Mouse (Mus musculus) kidney, adult 9 months (tissue): ENCODE measurements around the gene Dock9.
"Not testable (repeated sequence)": the region's sequence is repeated elsewhere in the genome, so short reads cannot be mapped to it uniquely, and the experiment has no call there.

Source experiments
- DNase-seq: peaks from one replicate; pipeline ENCODE4 v3.0.0; 2022

Gene Dock9

DNA sequence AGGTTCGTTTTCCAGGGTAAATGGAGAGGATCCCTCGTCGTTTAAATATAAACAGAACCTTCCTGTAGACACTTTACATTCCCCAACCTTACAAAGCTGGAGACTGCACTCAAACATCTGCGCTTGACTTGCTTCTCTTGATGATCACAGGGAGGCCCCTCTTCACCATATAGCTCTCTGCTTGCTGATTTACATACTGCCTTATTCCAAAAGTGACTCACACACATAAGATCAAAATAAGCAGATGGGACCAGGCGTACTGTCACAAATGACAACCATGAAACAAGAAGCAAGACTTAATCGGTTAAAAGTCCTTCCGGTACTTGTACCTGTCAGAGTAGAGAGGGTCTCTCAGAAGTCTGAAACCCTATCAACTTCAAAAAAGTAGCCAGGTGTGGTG lies 63.4 kb downstream of the Dock9 start:
- DNase-seq: no peak

DNA sequence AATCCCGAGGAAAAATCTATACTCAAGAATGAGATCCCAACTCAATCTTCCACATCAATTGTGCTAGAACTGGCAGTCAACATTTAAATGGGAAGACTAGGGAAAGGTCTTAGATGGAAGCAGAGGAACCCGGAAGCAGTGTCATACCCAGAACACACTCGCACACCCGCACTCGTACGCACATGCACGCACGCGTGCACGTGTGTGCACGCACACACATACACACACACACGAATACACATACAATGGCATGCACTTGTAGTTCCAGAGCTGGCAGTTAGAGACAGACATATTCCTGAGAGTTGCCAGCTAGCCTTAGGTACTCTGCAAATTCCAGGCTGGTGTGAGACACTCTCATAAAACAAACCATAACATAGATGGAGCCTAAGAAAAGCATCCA lies 63.9 kb downstream of the Dock9 start:
- DNase-seq: no peak

DNA sequence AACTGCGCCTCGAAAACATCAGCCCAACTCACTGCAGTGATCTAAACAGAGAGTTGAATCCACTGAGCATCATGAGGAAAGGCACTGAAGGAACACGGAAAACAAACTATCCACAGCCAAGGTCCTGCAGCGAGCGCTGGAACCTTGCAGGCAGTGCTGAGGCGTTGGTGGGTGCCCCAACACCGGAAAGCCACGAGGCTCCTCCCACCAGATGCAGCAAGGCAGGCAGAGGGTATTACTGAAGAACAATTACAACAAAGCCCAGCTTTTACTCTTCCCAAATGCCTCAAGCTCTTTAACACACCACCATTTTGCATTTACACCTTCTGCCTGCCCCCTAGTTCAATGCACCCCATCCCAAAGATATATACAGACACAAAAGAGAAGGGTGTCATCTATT lies 65.4 kb downstream of the Dock9 start:
- no peak for DNase-seq

DNA sequence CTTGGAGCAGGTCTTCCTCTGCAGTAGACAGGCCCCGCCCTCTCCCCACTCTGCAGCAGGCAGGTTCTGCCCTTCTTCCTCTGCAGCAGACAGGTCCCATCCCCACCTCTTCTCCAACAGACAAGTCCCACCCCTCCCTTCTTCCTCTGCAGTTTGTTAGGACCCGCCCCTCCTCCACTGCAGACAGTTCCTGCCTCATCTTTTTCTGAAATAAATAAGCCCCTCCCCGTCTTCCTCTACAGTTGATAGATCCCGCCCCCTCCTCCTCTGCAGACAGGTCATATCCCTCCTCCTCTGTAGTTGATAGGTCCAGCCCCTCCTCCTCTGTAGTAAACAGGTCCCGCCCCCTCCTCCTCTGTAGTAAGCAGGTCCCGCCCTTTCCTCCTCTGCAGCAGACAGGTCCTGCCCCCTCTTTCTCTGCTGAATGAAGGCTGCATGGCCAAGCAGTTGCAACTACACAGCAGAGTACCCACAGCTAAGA lies 65.9 kb downstream of the Dock9 start:
- no peak for DNase-seq

DNA sequence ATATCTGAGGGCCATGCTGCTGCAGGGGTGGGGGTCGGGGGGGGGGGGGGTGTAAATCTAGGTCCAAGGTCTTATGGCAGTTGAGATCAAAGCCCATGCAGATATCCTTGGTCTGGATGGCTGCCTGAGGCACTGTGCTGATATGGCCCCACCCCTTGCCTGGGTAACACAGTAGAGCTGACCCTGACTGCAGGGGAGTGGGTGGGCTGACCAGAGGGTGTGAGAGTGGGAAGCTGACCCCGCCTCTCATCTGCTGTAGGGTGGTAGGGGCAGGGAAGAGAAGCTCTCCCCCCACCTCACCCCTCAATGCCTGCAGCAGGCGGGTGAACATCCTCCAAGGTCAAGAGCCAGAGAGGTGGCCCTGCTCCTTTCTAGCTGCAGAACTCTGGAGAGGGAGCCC lies 66.7 kb downstream of the Dock9 start:
- no peak for DNase-seq

DNA sequence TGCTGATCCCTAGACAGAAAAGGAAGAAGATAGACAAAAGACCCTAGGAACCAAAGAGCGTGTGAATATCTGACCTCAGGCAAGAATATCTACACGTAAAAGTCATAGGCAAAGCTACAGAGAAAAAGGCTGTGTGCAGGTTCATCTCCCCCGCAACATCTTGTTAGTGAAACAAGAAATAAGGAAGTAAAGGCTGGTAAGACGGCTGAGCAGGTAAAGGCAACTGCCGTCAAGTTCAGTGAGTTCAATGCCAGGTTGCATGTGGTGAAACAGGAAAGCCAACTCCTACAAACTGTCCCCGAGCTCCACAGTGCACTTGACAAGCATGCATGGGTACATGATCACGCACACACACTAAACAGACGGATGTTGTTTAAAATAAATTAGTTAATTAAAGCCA lies 69.6 kb downstream of the Dock9 start:
- no peak for DNase-seq

DNA sequence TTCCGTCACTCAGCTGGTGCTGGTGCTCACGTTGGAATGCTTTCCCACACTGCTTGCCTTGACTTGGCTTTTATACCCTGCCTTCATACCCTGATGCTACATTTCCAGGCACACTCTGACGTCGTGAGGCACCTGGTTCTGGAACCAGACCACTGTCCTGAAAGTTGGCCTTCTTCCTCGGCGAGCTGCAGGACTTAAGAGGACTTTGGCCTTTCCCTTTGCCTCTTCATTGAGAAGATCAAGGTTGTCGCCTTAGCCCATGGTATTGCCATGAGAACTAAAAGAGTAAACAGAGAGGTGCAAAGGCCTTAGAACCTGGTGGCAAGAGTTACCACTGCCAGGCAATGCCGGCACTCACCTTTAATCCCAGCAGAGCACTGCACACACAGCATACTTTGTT lies 73.1 kb downstream of the Dock9 start:
- DNase-seq: peak; percentile 73

DNA sequence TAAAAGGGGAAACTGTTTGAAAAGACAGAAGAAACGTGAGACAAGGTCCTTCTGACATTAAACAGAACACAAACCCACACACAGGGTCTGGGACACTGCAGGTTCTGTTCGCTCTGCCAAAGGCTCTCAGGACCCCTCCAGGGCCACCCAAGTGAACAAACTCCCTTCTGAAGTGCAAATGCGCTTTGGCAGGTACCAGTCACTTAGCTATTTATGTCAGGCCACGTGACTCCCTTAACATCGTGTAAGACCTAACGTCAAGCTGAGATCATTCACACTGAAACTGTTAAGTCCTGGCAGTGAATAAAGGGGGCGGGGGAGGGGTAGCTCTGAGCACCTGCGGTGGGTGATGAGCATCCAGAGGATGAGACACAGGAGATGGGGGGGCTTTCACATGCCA lies 74.9 kb downstream of the Dock9 start:
- no peak for DNase-seq

DNA sequence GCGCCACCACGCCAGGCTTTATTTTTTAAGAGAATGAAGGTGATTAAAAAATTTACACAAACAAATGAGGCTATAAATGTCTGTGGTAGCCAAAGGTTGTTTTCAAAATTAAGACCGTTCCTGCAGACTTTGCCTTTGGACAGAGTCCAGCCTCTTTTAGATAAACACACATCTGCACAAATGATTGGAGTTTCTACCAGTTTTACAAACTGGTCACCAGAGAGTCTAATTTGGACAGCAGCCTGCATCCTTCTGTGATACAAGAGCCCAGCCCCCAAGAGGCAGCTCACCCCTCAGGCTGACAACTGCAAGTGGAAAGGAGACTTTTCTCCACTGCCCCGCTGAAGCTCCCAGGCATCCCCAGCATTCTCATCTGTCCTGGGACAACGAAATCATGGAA lies 76.2 kb downstream of the Dock9 start:
- DNase-seq: peak; percentile 56

DNA sequence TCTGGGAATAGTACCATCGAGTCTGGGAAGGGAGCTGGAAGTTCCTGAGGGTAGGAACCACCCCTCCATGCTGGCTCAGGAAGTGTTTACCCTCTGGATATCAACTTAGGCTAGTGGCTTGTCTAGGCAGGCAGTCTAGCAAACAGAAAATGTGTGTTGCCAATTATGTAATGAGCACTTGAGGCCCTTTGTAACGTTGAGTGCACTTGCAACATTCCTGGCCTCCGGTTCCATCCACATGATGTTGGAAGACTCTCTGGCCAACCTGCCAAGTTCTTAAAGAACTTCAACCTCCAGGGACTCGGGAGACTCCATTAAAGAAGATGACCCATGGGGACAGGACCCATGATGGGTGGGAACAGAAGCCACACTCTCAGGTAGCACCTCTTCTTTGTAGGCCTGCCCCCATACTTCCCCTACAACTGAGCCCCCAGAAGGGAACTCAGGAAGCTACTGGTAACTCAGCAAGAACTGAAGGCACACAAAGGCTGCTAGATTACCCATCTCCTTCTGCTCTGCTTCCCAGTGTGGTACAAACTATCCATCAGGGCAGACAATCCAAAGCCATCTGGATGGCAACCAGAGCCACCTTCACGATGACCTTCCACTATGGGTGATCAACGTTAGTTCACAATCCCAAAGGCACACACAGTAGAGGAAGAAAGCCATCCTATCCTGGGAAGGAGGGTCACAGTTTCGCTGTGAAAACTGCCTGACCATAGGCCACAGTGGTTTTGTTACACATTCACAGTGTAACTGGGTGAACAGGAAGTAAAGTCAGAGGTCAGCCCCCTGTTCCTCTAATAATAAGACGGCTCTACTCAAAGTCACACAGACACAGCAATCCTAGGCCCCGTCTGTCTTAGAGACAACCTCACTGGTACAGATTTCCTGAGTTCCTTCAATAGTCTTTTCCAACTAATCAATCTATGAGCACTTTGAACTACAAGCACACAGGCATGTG lies 77.7 kb downstream of the Dock9 start:
- peak; percentile 86 for DNase-seq

DNA sequence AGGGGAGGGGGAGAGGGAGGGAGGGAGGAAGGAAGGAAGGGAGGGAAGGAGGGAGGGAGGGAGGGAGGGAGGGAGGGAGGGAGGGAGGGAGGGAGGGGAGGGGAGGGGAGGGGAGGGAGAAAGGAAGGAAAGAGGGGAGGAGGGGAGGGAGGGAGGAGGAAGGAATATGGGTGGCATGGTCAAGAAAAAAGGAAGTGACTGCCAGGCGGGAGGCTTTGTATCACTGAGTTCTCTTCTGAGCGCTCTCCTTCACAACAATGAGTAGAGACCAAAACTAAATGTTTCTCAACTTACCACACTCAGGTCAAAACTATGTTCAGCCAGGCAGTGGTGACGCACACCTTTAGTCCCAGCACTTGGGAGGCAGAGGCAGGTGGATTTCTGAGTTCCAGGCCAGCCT lies 82.8 kb downstream of the Dock9 start:
- not testable (repeated sequence) for DNase-seq

DNA sequence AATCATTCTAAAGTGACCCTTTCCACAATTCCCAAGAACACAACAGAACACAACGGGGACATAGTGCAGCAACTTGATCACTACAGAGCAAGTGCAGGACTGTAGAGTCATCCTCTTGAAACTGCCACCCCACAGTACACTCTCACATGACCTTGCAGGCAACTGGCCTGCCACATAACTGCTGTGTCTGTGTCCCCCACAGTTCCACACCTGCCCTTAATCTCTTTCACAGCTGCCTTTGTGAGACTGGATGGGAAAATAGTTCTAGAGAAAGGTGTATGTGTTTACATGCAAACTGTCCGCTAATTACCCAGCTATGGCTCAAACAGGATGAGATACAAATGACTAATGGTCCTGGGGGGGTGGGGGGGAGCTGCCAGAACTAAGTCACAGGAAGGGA lies 83.4 kb downstream of the Dock9 start:
- no peak for DNase-seq

DNA sequence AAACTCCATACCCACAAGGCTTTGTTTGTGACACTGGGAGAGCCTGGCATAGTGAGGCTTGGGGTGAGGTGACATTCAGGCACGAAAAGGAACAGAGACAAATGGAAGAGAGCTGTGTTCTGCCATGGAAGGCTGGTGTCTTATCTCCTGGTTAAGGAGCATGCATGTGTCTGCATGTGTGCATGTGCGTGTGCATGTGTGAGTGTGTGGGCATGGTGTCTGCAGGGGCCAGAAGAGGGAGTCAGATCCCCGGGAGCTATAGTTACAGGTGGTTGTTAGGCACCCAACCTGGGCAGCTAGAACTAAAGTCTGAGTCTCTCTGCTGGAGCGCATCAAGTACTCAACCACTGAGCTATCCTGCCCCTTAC lies 83.8 kb downstream of the Dock9 start:
- no peak for DNase-seq

DNA sequence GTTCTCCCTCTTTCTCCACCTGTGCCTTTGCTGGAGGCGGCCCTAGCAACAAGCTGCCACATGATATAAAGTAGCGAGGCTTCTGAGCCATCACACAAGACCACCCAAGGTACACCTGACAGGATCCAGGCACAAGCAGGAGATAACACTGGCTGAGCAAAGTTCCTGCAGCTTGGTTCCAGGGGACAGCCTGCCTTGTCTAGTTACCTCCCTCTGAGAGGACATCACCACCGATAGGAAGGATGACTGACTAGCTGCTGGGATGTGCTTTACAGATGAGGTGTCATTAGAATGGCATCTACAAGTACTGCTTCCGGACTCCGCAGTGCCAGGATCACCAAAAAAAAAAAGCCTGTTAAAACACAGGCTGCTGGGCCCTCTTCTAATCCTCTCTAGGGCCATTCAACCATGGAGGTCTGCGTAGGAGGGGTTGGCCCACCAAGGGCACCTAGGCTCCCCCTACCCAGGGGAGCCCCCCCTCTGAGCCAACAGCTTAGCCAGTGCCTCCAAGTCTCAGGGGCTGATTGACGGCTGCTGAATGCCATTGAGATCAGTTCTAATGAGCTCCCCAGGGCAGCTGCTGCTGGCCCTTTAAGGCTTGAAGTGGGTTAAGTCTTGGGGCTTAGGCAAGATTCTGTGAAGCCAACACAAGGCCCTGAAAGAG lies 84.3 kb downstream of the Dock9 start:
- DNase-seq: no peak

DNA sequence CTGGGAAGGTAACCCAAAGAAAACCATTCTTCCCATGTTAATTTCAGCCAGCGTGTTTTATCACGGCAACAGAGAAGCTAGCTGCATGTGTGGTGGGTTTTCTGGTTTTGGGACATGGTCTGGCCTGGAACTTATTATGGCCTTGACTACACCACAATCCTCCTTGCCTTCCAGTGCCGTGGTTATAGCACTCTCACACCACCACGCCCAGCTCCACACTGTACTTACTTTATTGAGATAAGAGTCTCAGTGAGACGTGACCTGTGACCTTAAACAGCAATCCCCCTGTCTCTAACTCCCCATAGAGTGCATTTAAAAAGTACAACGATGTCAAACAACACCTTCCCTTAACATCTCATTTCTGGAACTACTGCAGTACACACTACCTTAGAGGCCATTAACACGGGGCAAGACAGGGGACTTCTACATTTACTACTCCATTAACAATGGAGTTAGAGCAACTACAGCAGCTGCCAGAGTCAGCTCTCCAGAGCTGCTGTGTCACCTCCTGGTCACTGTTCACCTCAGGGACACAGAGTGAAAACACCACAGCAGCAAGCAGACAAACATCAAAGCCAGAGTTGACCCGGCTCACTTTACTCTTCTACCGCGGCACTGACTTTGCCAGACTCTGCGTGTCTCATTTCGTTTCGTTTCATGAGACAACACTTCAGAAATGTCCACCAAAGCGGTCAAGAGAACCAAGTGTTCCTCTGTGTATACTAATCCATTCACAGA lies 86.4 kb downstream of the Dock9 start:
- no peak for DNase-seq

DNA sequence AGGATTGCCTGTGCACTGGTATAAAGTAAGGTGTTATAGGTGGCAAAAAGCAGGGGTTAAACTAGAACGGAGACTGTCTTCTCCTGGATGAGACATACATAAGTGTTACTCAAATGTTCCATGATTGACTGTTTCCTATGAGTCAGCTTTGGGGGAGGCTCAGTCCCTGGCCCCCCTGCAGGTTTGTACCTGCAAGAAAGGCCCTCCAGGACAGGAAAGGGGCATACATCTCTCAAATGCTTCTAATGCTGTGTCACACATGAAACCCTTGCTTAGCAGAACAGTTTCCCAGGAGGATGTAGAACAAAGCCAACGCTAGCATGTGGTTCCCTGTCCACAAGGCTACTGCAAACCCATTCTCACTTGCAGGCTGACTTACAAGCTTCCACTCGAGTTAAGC lies 87.5 kb downstream of the Dock9 start:
- no peak for DNase-seq

DNA sequence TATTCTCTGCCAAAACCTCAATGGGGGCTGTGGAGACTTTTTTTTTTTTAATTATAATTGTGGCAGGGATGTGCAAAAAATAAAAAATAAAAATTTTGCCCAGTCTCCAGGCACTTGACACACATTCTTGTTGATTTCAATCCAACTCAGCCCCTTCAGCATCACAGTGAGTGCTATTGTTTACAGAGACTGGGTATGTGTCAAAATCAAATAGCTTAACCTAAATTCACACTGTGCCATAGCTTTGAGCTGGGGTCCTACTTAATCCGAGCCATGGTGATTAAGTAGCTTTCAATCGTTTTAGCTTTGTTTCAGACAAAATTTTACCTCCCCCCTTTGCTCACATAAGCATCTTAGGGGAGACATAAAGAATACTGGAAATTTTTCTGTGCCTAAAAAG lies 89.4 kb downstream of the Dock9 start:
- no peak for DNase-seq

DNA sequence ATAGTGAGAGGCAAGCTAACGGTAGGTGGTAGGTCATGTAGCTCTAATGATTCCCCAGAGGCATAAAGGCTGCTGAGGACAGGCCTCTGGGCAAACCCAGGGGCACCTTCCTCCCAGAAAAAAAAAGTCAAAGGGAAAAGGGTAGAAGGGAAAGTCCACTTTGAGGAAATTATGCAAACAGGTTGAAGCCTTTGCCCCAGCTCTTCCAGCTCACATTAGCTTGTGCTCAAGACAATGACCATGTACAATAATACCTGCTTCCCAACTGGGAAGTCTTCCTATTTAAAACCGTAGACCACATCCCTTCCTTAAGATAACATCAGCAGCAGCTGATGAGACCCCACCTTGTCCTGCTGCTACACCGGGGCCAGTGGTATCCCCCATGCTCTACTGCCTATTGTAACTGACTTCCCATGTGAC lies 91.1 kb downstream of the Dock9 start:
- DNase-seq: peak; percentile 59

DNA sequence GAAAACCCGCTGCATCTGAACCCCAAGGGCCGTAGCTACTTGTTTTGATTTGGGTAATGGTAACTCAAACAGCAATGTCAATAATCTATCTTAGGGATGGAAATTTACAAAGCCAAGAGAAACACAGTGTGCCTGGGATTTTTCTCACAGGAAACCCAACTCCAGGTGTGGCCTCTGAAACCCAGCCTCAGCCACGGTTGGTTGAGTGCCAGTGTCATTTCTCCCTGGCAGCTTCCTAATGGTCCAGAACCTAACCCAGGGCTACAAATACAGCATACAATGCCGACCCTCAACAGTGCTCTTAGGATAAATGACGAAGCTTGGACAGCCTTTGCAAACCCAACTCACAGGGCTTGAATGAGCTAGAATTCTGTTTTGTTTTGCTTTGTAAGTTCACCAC lies 92.0 kb downstream of the Dock9 start:
- peak; percentile 33 for DNase-seq

DNA sequence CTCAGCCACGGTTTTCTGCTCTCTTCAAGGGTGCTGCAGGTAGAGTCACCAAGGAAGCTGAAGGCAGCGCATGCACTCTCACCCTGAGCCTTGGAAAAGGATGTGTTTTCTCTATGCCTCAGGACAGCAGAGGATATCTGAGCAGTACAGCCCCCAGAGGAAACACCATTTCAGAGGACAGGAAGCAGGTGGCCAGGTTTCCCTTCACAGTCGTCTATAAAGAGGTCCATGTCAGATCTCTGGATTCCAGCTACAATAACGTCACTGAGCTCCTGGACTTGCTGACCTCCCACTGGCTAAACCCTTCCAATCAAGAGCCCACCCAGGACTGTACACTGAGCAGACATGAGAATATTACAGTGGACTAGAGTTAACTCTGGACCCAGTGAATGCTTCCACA lies 95.1 kb downstream of the Dock9 start:
- no peak for DNase-seq

DNA sequence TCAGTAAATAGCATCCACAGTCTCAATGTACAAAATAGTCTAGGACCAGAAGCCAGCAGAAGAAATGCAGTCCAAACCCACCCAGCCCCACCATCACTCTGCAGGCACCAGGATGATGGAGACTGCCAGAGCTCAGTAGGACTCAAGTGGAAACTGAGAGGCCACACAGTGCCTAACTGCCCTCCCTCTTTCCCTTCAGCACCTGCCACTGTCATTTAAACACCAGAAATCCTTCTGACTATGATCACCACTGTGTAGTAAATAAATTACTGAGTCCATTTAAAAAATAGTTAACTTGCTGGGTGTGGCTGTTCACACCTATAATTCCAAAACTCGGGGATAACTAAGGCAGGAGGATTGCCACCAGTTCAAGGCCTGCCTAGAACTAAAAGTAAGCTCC lies 97.6 kb downstream of the Dock9 start:
- DNase-seq: no peak

DNA sequence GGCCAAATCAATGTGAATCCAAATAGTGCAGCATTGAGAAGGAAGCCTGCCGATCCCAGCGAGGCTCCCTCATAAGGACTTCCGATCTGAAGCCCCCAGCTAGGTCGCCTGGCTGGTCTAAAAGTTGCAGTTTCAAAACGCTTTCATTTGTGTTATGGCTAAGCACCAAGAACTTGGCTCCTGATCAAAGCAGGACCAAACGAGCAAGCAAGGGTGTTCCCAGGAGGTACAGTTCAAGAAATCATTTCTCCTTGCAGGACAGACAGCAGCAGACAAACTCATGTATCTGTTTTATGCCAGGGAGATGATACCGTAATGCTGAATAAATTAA lies 99.1 kb downstream of the Dock9 start:
- DNase-seq: no peak

DNA sequence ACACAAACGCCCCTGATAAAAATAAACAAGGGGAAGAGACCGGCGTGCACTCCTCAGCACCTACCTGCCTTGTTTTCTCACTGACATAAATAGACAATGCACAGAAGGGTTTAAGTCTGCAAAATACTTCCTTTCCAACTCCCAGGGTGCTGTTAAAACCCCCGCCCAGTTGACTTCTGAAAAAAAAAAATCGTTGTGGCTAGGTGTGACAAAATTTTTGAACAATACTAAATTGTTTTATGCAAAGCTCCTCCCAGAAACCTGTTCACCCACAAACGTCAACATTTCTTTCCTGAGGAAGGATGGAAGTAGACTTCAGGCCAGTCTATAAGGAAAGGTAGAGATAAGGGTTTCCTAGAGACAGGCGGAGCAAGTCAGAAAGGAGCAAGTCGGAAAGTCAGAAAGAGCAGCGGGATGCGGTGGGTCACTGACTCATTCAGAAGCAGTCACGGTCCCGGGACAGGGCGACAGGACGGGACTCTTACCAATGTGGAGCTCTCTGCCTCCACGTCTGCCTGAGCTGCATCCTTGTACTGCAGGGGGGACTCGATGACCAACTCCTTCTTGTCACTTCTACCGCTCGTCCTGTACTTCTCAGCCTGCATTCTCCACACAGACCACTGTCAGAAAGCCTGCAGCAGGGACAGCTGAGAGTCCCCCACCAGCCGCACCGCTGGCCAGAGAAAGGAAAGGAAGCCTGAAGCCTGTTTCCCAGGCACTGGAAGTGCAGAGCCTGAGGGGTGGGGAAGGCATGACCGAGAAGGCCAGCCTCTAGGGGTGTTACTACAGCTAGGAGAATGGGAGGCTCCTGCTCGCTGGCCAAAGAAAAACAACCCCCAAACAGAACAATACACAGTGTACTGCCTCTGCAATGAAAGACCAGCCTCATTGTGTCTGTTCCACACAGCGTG lies 99.7 kb downstream of the Dock9 start:
- peak; percentile 55 for DNase-seq
